ENCODE assay signal across 28 mouse cellular contexts in the genomic region with DNA sequence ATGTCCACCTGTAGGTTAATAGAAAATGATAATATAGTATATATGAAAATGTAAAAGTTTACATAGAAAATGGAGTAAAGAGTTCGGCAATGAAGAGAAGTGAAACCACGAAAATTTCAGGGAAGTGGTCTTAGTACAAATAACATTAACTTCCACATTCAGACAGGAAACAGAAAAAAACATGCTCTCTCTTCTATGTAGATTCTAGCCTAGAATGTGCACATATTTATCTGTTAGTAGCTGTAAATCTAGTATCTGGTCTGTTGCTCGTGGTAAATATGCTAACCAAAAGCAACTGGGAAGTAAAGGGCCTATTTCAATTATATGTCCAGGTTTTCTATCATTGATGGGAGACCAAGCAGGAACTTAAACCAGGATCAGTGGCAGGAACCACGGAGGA.
A peak's percentile ranks its signal among the peaks of the same experiment; 100 is the strongest.
DNase-seq lines count a peak whose midpoint lies in the region; ATAC-seq and TF ChIP-seq lines count a peak whose summit lies in the region.
"Had no signal": no experiment of that assay in that cellular context is flagged by ENCODE, and none has a peak within 500 bp of the region (broad histone marks: within the 10 kb centered on the region; RNA-seq: fewer than 3 reads in every experiment).

No protein-coding gene starts in this region.

- H3K27ac ChIP-seq in bone marrow, adult 2 months (ENCODE audit: control insufficient read depth, insufficient read depth, low read depth, low read length, poor library complexity) = peak overlapping the region; percentile 78; the same call in 1 of the 2 replicates
- H3K27ac ChIP-seq: hindbrain, embryonic 14.5 days; liver, embryonic 15.5 days; neural tube, embryonic 13.5 days; stomach, postnatal 0 days had no signal

- no peak for TF ChIP-seq POLR2A in lung, adult 2 months (IDR thresholded peaks at IDR 0.05; ENCODE audit: borderline replicate concordance, extremely low read depth, low read depth, low read length)
- no peak for TF ChIP-seq POLR2A in bone marrow, adult 2 months (IDR thresholded peaks at IDR 0.05; ENCODE audit: borderline replicate concordance, control insufficient read depth, low read depth, low read length)

- no peak for TF ChIP-seq CTCF in lung, adult 2 months (IDR thresholded peaks at IDR 0.05; ENCODE audit: insufficient read depth, low read length)
- TF ChIP-seq CTCF in bone marrow, adult 2 months (IDR thresholded peaks at IDR 0.05; ENCODE audit: control insufficient read depth, insufficient read depth, low read length) = no peak

- H3K4me1 ChIP-seq in lung, adult 2 months (ENCODE audit: control insufficient read depth, insufficient read depth, low read length) = no peaks in the 10 kb centered on the region
- H3K4me1 ChIP-seq in bone marrow, adult 2 months (ENCODE audit: control insufficient read depth, insufficient read depth, low read length) = peaks cover 1% of the 10 kb centered on the region; the same call in 1 of the 2 replicates
- H3K4me1 ChIP-seq: neural tube, embryonic 13.5 days had no signal

- peak; percentile 50 to 56; a peak in 3 of 4 replicates for ATAC-seq in hematopoietic stem cell, adult 5-6 weeks (replicated peaks in 1 of 2; ENCODE audit: insufficient read depth in 1 of 2, low FRiP score in 2 of 2, low TSS enrichment in 1 of 2, low read depth in 1 of 2, poor library complexity in 2 of 2, severe bottlenecking in 2 of 2)
- peak; percentile 86 for ATAC-seq in neutrophil, adult 5-6 weeks (ENCODE audit: extremely low read depth, insufficient number of reproducible peaks, low FRiP score, poor library complexity, severe bottlenecking)
- ATAC-seq: forebrain, embryonic 16.5 days; intestine, postnatal 0 days; Patski had no signal

- peak; percentile 4 for DNase-seq in lung, postnatal 36 days
- no peak for DNase-seq in lung, adult 2 months
- no peak for DNase-seq in urinary bladder, adult 2 months (ENCODE audit: low spot score)
- DNase-seq in adrenal gland, adult (ENCODE audit: inconsistent age in 2 of 2, low spot score in 1 of 2) = no peak
- no peak for DNase-seq in gastrocnemius, postnatal 4 days (ENCODE audit: low spot score in 2 of 2)
- DNase-seq: adrenal gland, postnatal 25 days; cerebellum, adult 8-10 months; gastrocnemius, postnatal 10 days; heart, adult 11 months; heart, postnatal 36 days; kidney, adult 9 months; kidney, postnatal 10 days; layer of hippocampus, postnatal 36 days; left cerebral cortex, postnatal 4 days; lung, postnatal 4 days; right cerebral cortex, postnatal 14 days; thymus, adult 18-20 months; thymus, postnatal 25 days had no signal

- H3K4me3 ChIP-seq in lung, adult 2 months (replicated peaks; ENCODE audit: extremely low read depth, low read depth, low read length) = no peak overlapping the region
- H3K4me3 ChIP-seq in bone marrow, adult 2 months (replicated peaks; ENCODE audit: control insufficient read depth, low read depth, low read length) = no peak overlapping the region
- H3K4me3 ChIP-seq: liver, embryonic 15.5 days; neural tube, embryonic 13.5 days had no signal

- 81% methylated on average over 4 of the region's 4 CpGs for WGBS in lung, adult 2 months
- 11% methylated on average over 4 of the region's 4 CpGs for WGBS in bone marrow, adult 2 months
